Mouse (Mus musculus) T-helper 2 cell (primary cell): ENCODE results near the gene Sh3gl2.

Experiments
- in situ Hi-C: fragments of 300-600 bp; cut with MboI, MseI; formaldehyde crosslinking; loops from one replicate; pipeline ENCODE4 v1.15.1; 2025; ENCODE audit warnings: high pct_unique_total_duplicates

The Sh3gl2 gene

DNA sequence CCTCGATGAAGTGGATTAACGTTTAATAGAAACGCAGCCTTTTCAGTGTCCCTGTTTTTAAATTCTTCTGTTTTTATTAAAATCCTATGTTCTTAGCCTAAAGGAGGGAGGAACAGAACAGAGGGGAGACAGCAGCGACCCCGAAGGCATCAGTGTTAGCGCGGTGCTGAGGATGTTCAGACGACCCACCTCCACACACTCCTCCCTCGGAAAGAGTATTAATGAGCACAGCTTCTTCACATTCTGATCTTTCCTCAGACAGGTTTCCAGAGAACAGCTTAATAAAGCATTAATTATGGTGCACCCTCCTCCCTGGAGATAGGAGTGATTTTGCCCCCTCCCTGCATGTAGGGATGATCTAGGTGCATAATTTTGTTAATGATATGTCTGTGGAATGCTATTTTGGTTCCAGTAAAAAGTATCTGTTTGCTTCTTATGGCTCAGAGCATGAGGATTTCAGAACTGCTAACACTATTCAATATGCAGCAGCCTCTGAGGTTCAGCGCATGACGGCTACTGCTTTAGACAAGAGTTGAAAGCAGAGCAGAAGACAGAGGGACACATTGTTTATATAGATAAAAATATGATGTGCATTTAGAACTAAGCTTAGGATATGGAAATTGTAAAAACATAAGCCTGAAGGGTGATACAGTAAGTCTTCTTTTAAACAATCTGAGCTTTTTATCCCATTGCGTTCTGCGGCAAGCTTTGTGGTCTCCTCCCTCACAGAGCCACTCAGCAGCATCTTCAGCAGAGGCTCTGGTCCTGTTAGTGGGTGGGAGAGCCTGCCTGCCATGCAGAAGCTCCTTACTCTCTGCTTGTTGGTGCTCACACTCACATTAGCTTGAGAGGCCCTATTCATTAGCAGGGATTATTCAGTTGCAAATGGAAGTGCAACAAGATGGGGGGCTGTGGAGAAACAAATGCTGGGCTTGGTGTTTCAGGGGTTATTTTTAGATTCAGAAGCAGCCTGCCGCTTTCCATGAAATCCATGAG is 27.8 kb downstream of the Sh3gl2 start:
- in situ Hi-C loops = no loop called here

DNA sequence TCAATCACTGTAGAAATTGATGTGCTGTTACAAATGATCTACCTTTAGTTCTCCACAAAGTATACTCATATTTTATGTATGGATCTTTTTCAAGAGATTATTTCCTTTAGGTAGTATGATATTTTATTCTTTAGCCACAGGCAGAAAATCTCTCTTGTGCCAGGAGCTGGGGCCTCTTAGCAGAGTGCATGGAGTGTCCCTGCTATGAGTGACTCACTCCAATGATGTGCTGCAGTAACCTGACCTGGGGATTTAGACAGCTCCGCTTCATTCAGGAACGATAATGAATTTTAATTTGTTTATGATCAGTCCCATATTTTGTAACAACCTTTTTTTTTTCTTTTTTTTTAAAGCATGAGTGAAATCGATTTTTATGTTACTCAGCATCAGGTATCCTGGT is 36.7 kb downstream of the Sh3gl2 start:
- in situ Hi-C loops = no loop called here

DNA sequence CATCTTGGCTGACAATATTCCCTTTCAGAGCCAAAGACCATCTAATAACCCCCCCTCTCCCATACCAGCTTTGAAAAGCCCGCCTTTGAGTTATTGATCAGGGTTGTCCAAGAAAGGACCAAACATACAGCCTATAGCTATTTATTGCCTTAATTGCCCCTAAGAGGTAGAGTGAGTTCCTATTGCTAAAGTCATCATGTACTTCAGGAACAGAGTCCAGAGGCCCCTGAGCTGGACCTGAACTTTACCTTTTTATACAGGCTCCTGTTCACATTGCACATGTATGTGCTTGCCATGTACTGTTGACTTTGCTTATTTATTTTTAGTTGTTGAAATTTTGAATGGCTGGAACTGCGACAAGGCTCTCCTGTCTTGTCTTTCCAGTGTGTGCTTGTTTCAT is 37.6 kb downstream of the Sh3gl2 start:
- in situ Hi-C loops = no loop called here

DNA sequence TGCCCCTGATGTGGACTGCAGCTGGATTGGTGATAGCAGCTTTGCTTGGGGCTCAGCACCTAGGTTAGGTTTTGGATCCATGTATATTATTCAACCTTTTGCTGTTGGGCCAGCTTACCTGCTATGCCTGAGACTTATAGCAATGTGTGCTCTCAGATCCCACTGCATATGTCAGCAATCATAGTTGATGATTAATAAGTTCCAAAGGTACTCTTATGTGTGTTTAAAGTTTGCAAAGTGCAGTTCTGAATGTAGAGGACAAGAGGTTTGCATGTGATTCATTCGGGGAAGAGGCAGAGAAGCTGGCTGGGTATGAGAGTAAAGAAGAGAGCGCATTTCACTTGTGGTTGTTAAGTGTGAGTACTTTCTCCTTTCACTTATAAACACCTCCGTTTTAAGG is 43.7 kb downstream of the Sh3gl2 start:
- in situ Hi-C loops = no loop called here

DNA sequence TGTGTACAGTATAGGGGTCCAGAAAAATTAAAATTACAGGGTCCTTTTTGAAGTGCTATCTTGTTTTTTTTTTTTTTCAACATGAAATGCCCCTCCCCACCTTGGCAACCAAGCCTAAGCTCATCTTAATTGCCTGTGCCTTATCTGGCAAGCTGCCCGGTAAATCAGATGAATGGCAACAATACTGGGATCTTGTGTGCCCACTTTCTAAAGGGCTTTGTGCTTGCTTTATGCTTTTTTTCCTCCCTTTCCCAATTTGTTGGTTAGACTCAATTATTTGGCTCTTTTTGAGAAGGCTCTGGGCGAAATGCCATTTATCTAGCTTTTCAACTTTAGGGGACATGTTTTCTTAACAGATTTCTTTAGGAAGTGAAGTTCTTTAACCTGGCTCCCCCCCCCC is 45.3 kb downstream of the Sh3gl2 start:
- in situ Hi-C loops = no loop called here

DNA sequence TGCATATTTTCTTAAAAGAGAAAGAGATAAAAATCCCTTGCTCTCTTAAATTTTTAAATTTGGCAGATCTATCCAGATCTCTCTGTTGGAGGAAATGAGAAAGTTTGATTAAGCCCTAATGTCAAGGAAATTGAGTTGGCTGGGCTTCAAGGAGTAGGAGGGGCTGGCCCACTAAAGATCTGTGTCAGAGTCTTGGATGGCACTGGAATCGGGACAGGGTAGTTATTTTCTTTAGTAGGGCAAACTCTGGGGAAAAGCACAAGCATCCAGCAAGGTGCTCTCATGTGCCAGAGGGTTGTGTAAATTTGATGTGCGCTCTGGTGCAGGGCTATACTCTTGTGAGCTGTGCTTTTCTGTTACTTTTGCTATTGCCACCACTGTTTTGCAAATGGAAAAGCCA is 45.9 kb downstream of the Sh3gl2 start:
- in situ Hi-C loops = no loop called here

DNA sequence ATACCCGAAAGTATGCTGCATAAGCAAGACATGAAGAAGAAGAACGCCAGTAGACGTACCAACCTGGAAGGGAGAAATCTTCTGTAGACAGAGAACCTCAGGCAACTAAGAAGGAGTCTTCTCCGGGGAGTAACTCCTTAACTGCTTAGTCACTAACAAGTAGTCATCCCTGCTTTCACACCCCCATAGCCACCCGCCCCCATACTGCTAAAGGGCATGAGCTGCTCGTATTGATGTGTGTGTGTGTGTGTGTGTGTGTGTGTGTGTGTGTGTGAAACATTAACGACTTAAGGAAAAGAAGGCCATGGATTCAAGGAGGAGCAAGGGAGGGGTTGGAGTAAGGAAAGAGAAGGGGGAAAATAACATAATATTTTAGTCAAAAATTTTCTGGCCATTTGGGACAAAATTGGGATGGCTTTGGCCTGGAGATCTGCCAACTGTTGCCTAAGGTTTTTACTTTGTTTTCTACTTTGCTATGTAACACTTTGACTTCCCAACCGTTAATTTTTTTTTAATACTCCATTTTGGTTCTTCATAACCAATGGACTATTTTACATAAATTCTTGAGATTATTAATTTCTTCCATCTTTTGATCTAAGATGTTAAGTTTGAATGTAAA is 51.0 kb downstream of the Sh3gl2 start:
- in situ Hi-C loops = no loop called here

DNA sequence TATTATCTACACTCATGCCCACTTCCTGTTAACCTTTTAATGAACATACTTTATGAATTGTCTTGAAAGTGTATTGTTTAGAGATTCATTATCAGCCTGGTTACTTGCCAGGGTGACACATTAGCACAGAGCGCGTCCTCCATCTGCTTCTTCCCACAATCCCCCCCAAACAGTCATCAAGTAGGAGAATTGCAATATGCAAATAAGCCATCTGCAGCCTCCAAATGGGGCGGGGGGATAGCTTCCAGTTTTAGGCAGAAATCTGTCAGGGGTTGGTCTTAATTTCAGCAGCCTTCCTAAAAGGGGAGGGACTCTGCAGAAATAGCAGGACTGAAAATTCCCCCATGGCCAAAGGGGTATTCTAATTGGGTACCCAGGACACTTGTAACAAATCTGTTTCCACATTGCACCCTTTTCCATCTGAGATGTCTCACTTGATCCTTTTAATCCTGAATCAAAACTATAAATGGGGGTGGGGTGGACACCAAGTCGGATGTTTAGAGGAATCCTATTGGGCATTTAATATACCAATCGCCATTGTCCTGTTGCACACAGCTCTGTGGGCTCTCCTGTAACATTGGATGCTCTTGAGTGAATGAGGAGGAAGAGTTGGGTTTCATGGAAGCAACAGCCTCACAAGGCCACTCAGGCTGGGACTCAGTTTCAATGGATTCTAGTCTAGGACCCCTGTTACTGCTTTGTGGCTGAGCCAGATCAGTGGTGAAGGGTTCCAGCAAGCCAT is 51.7 kb downstream of the Sh3gl2 start:
- in situ Hi-C loops = no loop called here

DNA sequence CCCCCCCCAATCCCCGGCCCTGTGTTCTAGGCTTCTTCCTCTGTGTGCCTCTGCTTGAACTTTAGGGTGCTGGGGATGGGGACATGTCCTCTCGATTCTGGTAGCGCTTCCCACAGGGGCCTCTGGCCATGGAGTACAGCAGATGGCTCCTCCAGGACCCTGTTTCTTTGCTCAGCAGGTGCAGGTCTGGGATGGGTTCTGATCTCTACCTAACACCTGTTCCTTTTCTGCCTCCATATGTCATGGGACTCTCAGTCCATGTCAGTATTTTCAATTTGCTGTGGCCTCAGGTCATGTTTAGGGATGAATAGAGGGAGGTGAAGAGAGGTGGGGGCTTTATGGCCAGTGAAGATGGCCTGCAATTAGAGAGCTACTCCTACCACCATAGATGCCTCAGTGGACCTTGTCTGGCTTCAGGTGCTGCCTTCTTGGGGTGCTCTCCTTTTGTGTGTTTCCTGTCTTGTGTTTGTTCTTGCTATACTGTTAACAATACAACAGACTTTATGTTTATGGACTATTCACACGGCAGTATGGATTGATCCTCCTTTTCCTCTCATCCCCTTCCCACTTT is 52.9 kb downstream of the Sh3gl2 start:
- in situ Hi-C loops = no loop called here

DNA sequence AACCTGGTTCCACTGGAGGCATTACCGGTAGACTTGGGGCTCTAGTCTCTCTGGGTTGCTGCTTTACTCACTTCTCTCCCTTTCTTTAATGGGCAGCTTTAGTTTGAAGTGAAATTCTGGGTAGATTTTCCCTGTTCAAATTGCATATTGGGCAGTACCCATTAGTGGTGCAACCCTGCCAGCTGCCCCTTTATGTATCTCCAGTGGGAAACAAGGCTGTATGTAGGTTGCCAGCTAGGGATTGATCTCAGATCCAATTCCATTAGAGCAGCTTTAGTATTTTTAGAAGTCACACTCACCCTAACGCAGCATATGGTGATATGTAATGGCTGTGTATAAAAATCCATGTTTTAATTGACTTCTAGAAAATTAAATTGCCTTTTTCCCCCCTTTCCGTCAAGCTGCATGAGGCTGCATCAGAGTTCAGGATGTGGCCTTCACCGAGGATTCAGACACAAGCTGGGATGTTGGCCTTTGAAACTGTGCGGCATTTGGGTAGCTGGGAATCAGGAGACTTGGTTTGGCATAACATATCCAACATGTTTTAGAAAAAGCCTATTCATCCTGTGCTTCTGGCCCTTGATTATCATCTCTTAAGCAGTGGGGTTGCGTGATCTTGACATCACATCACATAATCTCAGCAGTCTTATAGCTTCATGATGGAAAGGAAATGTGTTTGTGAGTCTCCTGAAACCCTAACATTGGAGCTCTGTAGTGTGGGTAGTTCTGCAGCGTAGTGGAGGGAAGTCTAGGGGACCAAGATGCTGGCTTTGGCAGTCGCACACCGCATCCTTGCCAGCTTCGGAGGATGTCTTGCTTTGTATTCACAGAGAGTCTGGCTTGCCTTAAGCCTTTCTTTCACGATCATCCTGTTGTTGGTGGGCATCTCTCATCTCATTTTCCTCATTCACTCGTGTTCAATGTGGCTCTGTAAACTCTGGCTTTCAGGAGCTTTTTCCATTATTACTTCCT is 56.0 kb downstream of the Sh3gl2 start:
- in situ Hi-C loops = no loop called here

DNA sequence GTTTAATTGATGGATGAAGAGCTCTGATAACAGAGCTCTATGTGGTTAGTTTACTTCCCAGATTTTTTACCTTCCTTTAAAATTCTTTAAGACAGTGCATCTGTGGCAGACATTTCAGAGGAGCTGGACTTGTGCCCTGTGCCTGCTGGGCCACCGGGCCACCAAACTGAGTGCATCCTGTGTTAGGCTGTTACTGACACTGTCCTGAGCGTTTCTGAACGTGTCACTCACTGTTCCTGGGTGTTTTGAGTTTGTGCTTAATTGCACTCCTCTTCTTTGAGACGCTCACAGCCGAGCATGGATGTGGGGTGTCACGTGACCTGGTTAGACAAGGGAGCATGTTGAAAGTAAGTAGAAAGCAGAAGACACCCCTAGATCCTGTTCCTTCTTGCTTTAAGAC is 57.2 kb downstream of the Sh3gl2 start:
- in situ Hi-C loops = no loop called here

DNA sequence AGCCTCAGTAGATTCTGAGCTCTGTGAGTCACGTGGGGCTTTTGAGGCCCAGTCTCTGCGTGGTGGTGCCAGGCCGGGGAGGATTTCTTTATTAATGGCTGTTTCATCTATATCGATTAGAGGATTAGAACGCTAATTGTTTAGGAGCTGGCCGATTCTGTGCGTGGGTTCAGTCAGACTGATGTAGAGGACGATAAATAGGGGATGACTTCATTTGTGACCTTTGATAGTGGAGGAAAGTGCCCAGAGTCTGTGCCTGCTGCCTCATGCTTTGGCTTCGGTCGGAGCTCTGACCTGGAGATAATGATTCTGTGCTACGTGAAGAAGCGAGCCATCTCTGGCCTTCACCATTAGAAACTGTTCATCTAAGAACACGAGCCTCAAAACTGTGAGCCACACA is 57.7 kb downstream of the Sh3gl2 start:
- in situ Hi-C loops = no loop called here

DNA sequence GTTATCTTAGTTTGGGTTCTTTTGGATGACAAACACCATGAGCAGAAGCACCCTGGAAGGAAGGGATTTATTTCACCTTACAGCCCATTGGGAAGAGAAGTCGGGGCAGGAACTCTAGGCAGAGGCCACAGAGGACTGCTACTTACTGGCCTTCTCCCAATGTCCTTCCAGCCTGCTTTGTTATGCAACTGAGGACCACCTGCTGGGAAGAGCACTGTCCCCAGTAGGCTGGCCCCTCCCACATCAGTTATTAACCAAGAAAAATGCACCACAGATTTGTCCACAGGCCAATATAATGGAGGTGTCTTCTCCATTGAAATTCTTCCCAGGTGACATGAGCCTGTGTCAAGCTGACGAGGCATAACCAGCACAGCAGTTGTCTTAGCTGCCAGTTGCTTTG is 62.5 kb downstream of the Sh3gl2 start:
- in situ Hi-C loops = no loop called here

DNA sequence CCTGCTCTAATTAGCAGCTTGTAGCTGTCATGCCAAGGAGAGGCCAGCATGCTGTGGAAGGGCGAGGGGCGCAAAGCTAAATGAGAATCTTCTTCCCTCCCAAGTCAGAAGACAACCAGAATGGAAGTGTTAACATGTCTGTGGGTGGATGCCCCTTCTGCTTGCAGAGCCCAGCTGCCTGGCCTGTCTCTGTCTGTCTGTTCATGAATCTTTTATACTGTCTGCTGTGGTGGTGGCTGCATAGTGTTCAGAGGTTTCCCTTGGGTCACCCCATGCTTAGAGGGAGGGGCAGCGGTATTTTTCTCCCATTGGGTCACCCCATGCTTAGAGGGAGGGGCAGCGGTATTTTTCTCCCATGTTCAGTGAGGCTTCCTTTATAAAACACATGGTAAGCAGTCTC is 68.0 kb downstream of the Sh3gl2 start:
- in situ Hi-C loops = no loop called here

DNA sequence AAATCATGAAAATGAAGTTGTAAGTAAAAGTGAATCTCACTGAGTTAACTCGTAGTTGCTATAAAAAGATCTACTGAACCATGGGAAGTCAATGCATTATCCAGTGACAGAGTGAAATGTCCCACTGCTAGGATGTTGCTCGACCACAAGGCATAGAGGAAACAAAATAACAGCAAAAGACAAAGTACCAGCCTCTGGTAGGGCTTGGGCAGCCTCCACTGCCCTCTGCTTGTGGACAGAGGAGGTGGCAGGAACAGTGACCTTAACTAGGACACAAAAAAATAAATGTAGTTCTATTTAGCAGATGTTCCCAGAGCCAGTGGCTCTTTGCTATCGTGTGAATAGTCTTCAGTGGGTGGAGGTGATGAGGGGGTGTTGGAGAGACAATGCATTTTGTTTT is 68.5 kb downstream of the Sh3gl2 start:
- in situ Hi-C loops = no loop called here

DNA sequence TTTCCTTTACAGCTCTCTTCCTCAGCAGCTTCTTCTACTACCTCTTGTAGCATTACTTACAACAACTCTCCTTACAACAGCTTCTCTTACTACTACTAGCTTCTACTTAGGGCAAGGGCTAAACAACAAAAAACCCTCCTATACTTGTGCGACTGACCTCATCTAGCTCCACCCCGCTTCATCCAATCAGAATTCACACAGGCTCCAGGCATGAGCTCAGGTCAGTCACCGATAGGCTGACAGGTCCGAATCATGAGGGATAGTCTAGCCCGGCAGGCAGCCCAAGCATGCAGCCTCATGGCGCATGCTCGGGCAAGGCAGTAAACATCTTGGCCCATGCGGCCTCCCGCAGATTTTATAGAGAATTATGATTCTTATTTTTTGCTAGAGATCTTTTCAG is 78.2 kb downstream of the Sh3gl2 start:
- in situ Hi-C loops = no loop called here

DNA sequence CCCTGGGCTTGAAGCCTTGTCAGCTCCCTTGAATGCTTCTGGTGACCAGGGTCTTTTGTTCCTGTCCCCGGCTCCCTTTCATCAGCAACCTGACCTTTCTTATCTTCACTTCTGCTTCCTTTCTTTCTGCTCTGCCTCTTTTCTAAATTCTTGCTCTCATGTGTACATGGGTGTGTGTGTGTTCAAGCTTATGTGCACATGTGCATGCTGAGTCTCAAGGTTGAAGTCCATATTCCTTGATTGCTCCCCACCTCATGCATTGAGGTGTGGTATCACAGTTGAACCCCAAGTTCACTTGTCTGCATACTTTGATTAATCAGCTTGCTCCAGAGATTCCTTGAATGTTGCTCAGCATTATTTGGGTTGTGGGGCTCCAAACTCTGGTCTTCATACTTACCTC is 85.1 kb downstream of the Sh3gl2 start:
- in situ Hi-C loops = no loop called here

DNA sequence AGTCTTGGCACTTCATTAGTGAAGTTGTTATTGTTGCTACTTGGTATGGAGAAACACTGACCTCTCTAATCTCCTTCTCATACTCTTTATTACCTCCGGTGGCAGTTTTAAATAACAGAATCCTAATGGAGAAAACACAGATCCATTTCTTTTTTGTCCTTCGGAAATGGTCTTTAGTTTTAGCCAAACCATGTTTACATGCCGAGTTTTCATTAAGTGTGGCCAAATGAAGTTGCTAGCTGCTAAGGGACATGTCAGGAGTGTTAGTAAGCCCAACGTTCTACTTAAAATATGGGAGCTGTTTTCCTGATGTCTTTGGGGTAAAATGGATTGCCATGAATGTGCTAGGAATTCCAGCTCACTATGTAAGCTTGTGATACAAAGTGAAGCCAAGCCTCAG is 86.4 kb downstream of the Sh3gl2 start:
- in situ Hi-C loops = no loop called here

DNA sequence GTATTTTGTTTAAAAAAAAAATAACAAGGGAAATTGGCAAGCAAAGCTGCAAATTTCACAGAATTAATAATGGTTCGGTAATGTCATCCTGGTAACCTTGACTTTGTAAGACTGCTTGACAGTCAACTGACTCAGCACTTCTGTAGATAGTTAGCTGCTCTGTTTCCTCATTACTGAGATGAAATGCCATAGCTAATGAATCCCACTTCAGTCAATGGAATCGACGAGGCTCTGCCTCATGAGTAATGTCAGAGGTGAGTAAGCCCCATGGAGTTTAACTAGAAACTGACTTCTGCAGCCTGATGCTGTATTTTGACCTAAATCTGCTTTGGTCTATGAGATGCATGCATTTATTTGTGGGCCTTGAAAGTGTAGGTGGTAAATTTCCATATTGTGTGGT is 88.4 kb downstream of the Sh3gl2 start:
- in situ Hi-C loops = no loop called here

DNA sequence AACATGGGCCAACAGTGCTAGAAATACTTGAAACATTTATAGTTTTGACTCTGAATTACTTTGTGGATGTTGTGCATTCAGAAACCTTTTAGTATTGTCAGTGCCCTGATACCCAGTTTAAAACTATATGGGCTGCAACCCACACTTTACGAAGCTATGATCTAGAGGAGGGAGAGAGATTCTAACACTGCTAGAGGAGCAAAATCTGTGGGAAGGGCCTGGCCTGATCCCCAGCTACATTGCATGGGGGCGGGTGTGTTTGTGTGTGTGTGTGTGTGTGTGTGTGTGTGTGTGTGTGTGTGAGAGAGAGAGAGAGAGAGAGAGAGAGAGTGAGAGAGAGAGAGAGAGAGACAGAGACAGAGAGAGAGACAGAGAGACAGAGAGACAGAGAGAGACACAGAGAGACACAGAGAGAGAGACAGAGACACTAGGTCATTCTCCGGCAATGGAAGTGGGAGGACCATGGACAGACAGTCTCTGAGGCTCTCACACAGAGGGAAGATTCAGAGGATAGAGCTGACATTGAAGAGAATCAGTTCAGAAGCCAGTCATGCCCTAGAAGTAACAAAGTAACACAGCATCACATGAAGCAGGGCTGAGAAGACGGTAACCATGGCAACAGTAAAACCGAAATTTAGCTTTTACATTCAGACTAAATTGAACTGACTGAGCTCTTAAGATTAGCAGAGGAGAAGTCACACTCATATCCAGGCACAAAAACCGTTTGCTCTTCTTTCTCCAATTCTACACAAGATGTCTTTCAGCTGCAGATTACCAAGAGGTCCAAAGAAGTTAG is 95.9 kb downstream of the Sh3gl2 start:
- in situ Hi-C loops = no loop called here
